Mouse (Mus musculus): ENCODE data around the gene Ccm2. TPM values are rescaled to one million over a fixed set of nuclear protein-coding genes. Genes with fewer than 3 reads are reported as not detected.

Ccm2 gene
- 0.81 TPM for polyA plus RNA-seq (2014; fragmentation: Illumina TruSeq; extraction: RNeasy Lipid Tissue Mini Kit (QIAGEN cat#74804); ENCODE audit: low read depth, low replicate concordance)

DNA sequence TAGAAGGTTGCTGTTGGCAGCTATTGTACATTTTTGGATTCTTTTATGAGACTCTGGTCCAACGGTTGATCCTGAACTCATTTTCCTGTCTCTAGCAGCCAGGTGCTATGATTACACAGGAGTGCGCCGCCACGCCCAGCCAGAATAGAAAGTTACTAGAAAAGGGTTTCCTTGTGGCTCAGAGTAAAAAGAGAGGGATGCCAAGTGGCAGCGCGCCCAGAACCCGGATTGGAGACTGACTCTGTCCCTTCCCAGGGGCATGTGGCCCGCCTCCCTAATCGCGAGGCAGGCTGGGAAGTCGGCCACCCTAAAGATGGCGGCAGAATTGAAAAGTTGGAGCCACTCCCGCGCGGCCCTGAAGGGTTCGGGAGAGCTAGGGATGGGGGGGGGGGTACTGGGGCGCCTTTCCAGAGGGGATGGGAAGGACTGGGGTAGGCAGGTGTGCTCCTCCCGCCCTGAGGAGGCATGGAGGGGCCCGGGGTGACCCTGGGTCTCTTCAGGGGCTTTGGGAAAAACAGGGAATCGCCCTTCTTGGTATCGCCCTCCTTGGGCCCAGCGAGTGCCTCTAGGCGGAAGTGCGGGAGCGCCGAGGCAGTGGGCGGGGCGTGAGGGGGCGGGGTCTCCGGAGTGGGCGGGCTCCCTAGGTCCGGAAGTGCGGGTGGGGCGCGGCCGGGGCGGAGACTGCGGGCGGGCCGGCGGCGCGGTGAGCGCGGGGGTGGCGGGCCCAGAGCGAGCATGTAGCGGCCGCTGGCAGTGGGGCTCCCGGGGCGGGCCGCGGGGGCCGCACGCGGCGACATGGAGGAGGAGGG, at the start of gene Ccm2:
Gene Ccm2, plus strand, starts transcription at position 683 of the 809 bp plus-strand sequence.

DNA sequence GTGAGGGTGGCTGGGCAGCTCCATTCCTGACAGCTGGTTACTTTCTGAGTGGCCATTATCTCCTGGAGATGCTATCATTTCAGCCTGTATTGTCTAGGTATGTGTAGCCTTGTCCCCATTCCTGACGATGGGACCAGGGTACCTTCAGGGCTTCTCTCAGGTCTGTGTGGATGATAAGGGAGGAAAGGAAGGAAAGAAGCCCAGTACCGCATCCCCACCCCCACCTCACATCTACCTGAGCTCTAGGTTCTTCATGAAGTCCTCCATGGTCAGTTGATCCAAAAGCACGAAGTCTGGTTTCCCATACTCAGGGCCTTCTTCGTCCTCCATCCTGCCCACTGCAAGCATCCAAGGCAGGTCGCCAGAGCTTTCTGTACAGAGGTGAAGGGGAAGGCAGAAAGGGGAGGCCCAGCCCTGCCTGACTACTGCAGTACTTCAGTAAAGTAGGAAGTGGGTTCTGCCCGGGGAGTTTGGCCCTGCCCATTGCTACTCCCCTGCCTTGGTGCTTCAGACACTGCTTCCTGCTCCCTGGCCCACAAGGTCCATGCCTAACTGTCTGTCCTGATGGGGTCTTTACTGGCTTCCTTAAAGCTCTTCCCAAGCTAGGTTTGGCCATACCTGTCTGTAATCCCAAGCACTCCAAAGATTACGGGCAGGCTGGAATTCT, 26.0 kb upstream of the Ccm2 start, which contains the start of gene Myo1g:
Gene Myo1g, minus strand, starts transcription at position 459 of the 667 bp plus-strand sequence.

DNA sequence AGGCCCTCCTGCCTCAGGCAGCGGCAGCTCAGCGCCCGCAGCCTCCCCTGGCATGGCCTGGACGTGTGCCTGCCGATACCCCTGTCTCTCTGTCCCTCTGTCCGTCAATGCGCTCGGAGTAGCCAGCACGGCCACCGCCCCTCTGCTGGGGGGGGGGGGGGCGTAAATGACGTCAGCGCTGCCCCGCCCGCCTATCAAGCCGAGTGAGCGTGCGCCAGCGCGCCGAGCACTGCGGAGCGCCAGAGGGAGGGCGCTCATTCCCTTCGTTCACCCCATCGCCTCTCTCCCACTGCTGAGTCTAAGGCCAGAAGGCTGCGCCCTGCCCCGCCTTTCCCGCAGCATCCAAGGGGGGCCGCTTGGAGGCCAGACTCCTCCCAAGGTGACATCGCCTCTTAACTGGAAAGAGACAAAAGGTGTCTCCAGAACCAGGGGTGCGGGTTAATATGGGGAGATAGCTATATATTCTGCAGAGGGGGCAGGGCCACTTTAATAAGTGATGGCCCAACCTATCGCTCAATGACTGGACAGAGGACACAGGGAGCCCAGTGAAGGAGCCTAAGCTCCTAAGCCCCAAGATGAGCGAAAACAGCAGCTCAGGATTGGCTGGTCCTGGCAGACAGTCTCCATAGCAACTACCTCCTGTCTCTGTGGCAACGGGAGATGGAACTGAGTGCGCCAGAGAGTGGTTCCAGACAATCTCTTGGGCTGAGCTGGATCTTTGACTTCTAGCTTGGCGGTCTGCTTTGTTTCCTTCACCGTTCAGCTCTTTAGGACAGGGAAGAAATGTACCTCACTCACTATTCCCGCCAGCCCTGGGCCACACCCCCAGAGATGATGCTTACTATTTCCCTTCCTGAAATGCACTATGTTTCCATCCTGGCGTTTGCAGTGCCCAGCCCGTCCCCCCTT, 59.1 kb downstream of the Ccm2 start, which contains the start of gene Nacad:
Gene Nacad, minus strand, starts transcription at position 563 of the 909 bp plus-strand sequence.

DNA sequence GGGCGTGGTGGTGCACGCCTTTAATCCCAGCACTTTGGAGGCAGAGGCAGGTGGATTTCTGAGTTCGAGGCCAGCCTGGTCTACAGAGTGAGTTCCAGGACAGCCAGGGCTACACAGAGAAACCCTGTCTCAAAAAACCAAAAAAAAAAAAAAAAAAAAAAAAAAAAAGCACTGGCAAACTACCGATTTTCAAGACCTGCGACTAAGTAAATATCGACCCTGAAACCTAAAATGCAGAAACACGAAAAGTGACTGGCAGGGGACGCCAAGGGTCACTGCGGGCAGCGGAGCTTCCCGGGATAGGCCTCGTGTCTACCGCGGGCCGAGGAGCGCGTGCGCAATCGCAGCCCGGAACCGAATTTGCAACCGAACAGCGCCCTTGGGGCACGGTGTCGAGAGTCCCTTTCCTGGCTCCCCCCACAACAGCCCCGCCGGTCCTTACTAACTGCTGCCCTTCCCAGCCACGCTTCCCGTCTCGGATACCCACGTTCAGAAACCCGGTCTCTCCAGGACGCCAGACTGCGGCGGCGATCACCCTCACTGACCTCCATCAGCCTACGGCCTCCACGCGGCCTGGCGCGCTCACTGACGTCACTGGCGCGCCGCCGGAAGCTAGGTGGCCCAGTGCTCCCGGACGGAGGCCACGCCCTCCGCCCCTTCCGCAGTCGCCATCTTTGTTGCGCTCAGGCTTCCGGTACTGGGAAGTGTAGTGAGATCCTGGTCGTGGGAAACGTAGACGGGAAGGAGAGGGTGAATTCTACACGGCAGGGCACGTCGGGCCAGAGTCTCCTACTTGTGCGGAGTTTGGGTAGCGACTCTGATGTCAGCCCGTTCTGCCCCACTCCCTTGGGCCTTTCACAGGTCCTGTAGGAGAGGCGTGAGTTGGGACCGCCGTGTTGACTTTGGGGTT, 79.0 kb downstream of the Ccm2 start, which contains the start of gene Tbrg4:
Gene Tbrg4, minus strand, starts transcription at position 590 of the 910 bp plus-strand sequence.

DNA sequence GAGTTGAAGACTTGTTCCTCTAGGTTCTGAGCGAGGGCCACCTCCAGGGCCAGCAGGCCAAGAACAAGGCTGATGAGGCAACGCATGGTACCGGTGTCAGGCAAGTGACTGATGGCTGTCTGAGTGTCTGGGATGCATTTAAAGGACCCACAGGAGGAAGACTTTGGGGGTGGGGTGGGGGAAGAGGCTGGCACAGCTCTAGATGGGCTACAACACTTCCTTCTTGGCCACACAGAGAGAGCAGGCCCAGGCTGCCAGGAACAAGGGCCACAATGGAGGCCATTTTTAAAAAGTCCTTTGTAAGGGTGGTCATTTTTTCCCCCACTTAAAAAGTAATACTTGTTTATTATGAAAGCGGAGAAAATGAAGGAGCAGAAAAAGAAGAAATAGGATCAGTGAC, 91.8 kb downstream of the Ccm2 start, which contains the start of gene Wap:
Gene Wap, minus strand, starts transcription at position 101 of the 400 bp plus-strand sequence.

Other genes starting within 250 kb of the Ccm2 start
- 0.81 TPM for gene Zmiz2, start 157.8 kb upstream of the Ccm2 start, polyA plus RNA-seq (2014; fragmentation: Illumina TruSeq; extraction: RNeasy Lipid Tissue Mini Kit (QIAGEN cat#74804); ENCODE audit: low read depth, low replicate concordance)
- gene Ppia, start 131.4 kb upstream of the Ccm2 start, polyA plus RNA-seq (2014; fragmentation: Illumina TruSeq; extraction: RNeasy Lipid Tissue Mini Kit (QIAGEN cat#74804); ENCODE audit: low read depth, low replicate concordance): 1,414 TPM
- gene H2afv, start 102.4 kb upstream of the Ccm2 start, polyA plus RNA-seq (2014; fragmentation: Illumina TruSeq; extraction: RNeasy Lipid Tissue Mini Kit (QIAGEN cat#74804); ENCODE audit: low read depth, low replicate concordance): 19.9 TPM
- gene Purb, start 71.0 kb upstream of the Ccm2 start, polyA plus RNA-seq (2014; fragmentation: Illumina TruSeq; extraction: RNeasy Lipid Tissue Mini Kit (QIAGEN cat#74804); ENCODE audit: low read depth, low replicate concordance): 101 TPM
- not detected for gene Myo1g, start 25.9 kb upstream of the Ccm2 start, polyA plus RNA-seq (2014; fragmentation: Illumina TruSeq; extraction: RNeasy Lipid Tissue Mini Kit (QIAGEN cat#74804); ENCODE audit: low read depth, low replicate concordance)
- gene Nacad, start 59.2 kb downstream of the Ccm2 start, polyA plus RNA-seq (2014; fragmentation: Illumina TruSeq; extraction: RNeasy Lipid Tissue Mini Kit (QIAGEN cat#74804); ENCODE audit: low read depth, low replicate concordance): not detected
- gene Tbrg4, start 79.2 kb downstream of the Ccm2 start, polyA plus RNA-seq (2014; fragmentation: Illumina TruSeq; extraction: RNeasy Lipid Tissue Mini Kit (QIAGEN cat#74804); ENCODE audit: low read depth, low replicate concordance): 0.57 TPM
- not detected for gene Wap, start 91.8 kb downstream of the Ccm2 start, polyA plus RNA-seq (2014; fragmentation: Illumina TruSeq; extraction: RNeasy Lipid Tissue Mini Kit (QIAGEN cat#74804); ENCODE audit: low read depth, low replicate concordance)
- gene Ramp3, start 111.6 kb downstream of the Ccm2 start, polyA plus RNA-seq (2014; fragmentation: Illumina TruSeq; extraction: RNeasy Lipid Tissue Mini Kit (QIAGEN cat#74804); ENCODE audit: low read depth, low replicate concordance): not detected

All from kidney, adult 10 weeks (tissue).